Comparison of ENCODE assay signal across 9 mouse cellular contexts in genomic region chr13:47707961-47708609, GRCm38 (mm10).
DNase-seq lines count a peak whose midpoint lies in the region; ATAC-seq and TF ChIP-seq lines count a peak whose summit lies in the region.
"Had no signal": no experiment of that assay in that cellular context is flagged by ENCODE, and none has a peak within 500 bp of the region (broad histone marks: within the 10 kb centered on the region; RNA-seq: fewer than 3 reads in every experiment).

No protein-coding gene starts in this region.

- H3K4me3 ChIP-seq in forebrain, postnatal 0 days (ENCODE audit: low read depth, low read length) = no peak overlapping the region
- no peak overlapping the region for H3K4me3 ChIP-seq in forebrain, embryonic 12.5 days (replicated peaks)
- no peak overlapping the region for H3K4me3 ChIP-seq in neural tube, embryonic 15.5 days (replicated peaks)
- H3K4me3 ChIP-seq in liver, postnatal 0 days (ENCODE audit: low read depth, low read length) = no peak overlapping the region
- no peak overlapping the region for H3K4me3 ChIP-seq in kidney, embryonic 16.5 days (ENCODE audit: low read length)
- H3K4me3 ChIP-seq: heart, embryonic 13.5 days had no signal

- no peak for TF ChIP-seq CTCF in forebrain, postnatal 0 days (IDR thresholded peaks at IDR 0.05; ENCODE audit: low read depth)
- TF ChIP-seq CTCF in liver, postnatal 0 days (IDR thresholded peaks at IDR 0.05; ENCODE audit: low read depth) = no peak

- no peaks in the 10 kb centered on the region for H3K9me3 ChIP-seq in forebrain, postnatal 0 days (ENCODE audit: low read length)
- H3K9me3 ChIP-seq in forebrain, embryonic 12.5 days = no peaks in the 10 kb centered on the region
- H3K9me3 ChIP-seq in neural tube, embryonic 15.5 days (replicated peaks) = no peaks in the 10 kb centered on the region
- H3K9me3 ChIP-seq in liver, postnatal 0 days (ENCODE audit: low read length) = no peaks in the 10 kb centered on the region
- no peaks in the 10 kb centered on the region for H3K9me3 ChIP-seq in kidney, embryonic 16.5 days (ENCODE audit: low read length)
- H3K9me3 ChIP-seq: heart, embryonic 13.5 days had no signal

- no peaks in the 10 kb centered on the region for H3K27me3 ChIP-seq in forebrain, postnatal 0 days (ENCODE audit: insufficient read depth, low read length)
- no peaks in the 10 kb centered on the region for H3K27me3 ChIP-seq in forebrain, embryonic 12.5 days
- no peaks in the 10 kb centered on the region for H3K27me3 ChIP-seq in neural tube, embryonic 15.5 days (replicated peaks)
- H3K27me3 ChIP-seq in liver, postnatal 0 days (ENCODE audit: insufficient read depth, low read length) = no peaks in the 10 kb centered on the region
- H3K27me3 ChIP-seq in kidney, embryonic 16.5 days (ENCODE audit: insufficient read depth, low read length) = no peaks in the 10 kb centered on the region
- H3K27me3 ChIP-seq: heart, embryonic 13.5 days had no signal

- H3K9ac ChIP-seq in forebrain, postnatal 0 days = no peak overlapping the region
- H3K9ac ChIP-seq in forebrain, embryonic 12.5 days = no peak overlapping the region
- H3K9ac ChIP-seq in neural tube, embryonic 15.5 days (replicated peaks) = no peak overlapping the region
- H3K9ac ChIP-seq in liver, postnatal 0 days (replicated peaks) = no peak overlapping the region
- no peak overlapping the region for H3K9ac ChIP-seq in kidney, embryonic 16.5 days (replicated peaks; ENCODE audit: low read length)
- H3K9ac ChIP-seq: heart, embryonic 13.5 days had no signal

- no peak overlapping the region for H3K4me2 ChIP-seq in forebrain, postnatal 0 days (ENCODE audit: low read depth)
- H3K4me2 ChIP-seq in forebrain, embryonic 12.5 days = no peak overlapping the region
- no peak overlapping the region for H3K4me2 ChIP-seq in neural tube, embryonic 15.5 days
- no peak overlapping the region for H3K4me2 ChIP-seq in liver, postnatal 0 days (ENCODE audit: low read depth, low read length)
- no peak overlapping the region for H3K4me2 ChIP-seq in kidney, embryonic 16.5 days (replicated peaks; ENCODE audit: low read depth, low read length)
- H3K4me2 ChIP-seq: heart, embryonic 13.5 days had no signal

- 31% methylated on average over 18 of the region's 18 CpGs for WGBS in forebrain, postnatal 0 days
- WGBS in forebrain, embryonic 12.5 days = 68% methylated on average over 18 of the region's 18 CpGs
- 46% methylated on average over 18 of the region's 18 CpGs for WGBS in neural tube, embryonic 15.5 days
- 84% methylated on average over 18 of the region's 18 CpGs for WGBS in liver, postnatal 0 days (ENCODE audit: insufficient replicate concordance)
- WGBS in kidney, embryonic 16.5 days = 91% methylated on average over 18 of the region's 18 CpGs

- no peak overlapping the region for H3K27ac ChIP-seq in forebrain, postnatal 0 days (ENCODE audit: low read depth, low read length)
- H3K27ac ChIP-seq in forebrain, embryonic 12.5 days = no peak overlapping the region
- H3K27ac ChIP-seq in neural tube, embryonic 15.5 days (replicated peaks) = peak overlapping the region; percentile 67
- H3K27ac ChIP-seq in liver, postnatal 0 days (ENCODE audit: low read depth) = no peak overlapping the region
- H3K27ac ChIP-seq in kidney, embryonic 16.5 days (ENCODE audit: low read length) = no peak overlapping the region
- H3K27ac ChIP-seq: heart, embryonic 13.5 days had no signal

- no peaks in the 10 kb centered on the region for H3K4me1 ChIP-seq in forebrain, postnatal 0 days (ENCODE audit: insufficient read depth)
- peaks cover 8% of the 10 kb centered on the region for H3K4me1 ChIP-seq in forebrain, embryonic 12.5 days
- H3K4me1 ChIP-seq in neural tube, embryonic 15.5 days = no peaks in the 10 kb centered on the region
- H3K4me1 ChIP-seq in liver, postnatal 0 days (ENCODE audit: insufficient read depth) = no peaks in the 10 kb centered on the region; the same call in 1 of the 2 replicates
- no peaks in the 10 kb centered on the region for H3K4me1 ChIP-seq in kidney, embryonic 16.5 days (ENCODE audit: insufficient read depth, low read length)
- H3K4me1 ChIP-seq: heart, embryonic 13.5 days had no signal

- peak; percentile 72 for DNase-seq in forebrain, postnatal 0 days
- DNase-seq in embryo, embryonic 10.5 days (ENCODE audit: low spot score) = peak; percentile 8
- peak; percentile 61 to 66 for DNase-seq in layer of hippocampus, postnatal 10 days (ENCODE audit: low spot score in 2 of 2)
- no peak for DNase-seq in liver, postnatal 0 days
- DNase-seq in heart, postnatal 4 days = no peak

- TF ChIP-seq EP300 in liver, postnatal 0 days (IDR thresholded peaks at IDR 0.05; ENCODE audit: low read depth) = no peak

- no peaks in the 10 kb centered on the region for H3K36me3 ChIP-seq in forebrain, postnatal 0 days (ENCODE audit: insufficient read depth)
- no peaks in the 10 kb centered on the region for H3K36me3 ChIP-seq in forebrain, embryonic 12.5 days (replicated peaks)
- no peaks in the 10 kb centered on the region for H3K36me3 ChIP-seq in neural tube, embryonic 15.5 days
- no peaks in the 10 kb centered on the region for H3K36me3 ChIP-seq in liver, postnatal 0 days (replicated peaks; ENCODE audit: insufficient read depth, low read length)
- no peaks in the 10 kb centered on the region for H3K36me3 ChIP-seq in kidney, embryonic 16.5 days (ENCODE audit: insufficient read depth, low read length)
- H3K36me3 ChIP-seq: heart, embryonic 13.5 days had no signal

- ATAC-seq in forebrain, postnatal 0 days = peak; percentile 92
- ATAC-seq in forebrain, embryonic 12.5 days (ENCODE audit: low FRiP score) = no peak
- ATAC-seq in neural tube, embryonic 15.5 days (ENCODE audit: low FRiP score) = peak; percentile 69; the same call in 1 of the 2 replicates
- no peak for ATAC-seq in liver, postnatal 0 days
- no peak for ATAC-seq in kidney, embryonic 16.5 days (ENCODE audit: low FRiP score, low TSS enrichment)

Comparison
In these comparisons a context has a peak if more than half of its experiments do, and no peak if none do; other contexts are left out.
1. ATAC-seq: peak in forebrain, postnatal 0 days (single experiment) and neural tube, embryonic 15.5 days (single experiment); none in forebrain, embryonic 12.5 days (single experiment), liver, postnatal 0 days (single experiment) and kidney, embryonic 16.5 days (single experiment).
2. DNase-seq: peak in forebrain, postnatal 0 days (single experiment), embryo, embryonic 10.5 days (single experiment) and layer of hippocampus, postnatal 10 days (2 of 2); none in liver, postnatal 0 days (single experiment) and heart, postnatal 4 days (single experiment).